Mouse (Mus musculus) layer of hippocampus, adult 2 months (tissue): ENCODE results near the gene Creb3. TPM values are rescaled to one million over a fixed set of nuclear protein-coding genes. Genes with fewer than 3 reads are reported as not detected.

Source experiments
- DNase-seq, 2 experiments: peaks; one replicate each; pipeline ENCODE4 v3.0.0; 2022; ENCODE audit warnings: low spot score in 2 of 2
- H3K27ac ChIP-seq: fragments of 200-600 bp; 2 replicates; pipeline ENCODE4 v1.8.1; 2022
- H3K4me3 ChIP-seq: fragments of 200-600 bp; 2 replicates; pipeline ENCODE4 v1.8.1; 2022; ENCODE audit warnings: mild to moderate bottlenecking
- CTCF ChIP-seq: fragments of 200-600 bp; conservative IDR thresholded peaks from 2 replicates; pipeline ENCODE4 v1.8.1; 2022; ENCODE audit warnings: antibody characterized with exemption, mild to moderate bottlenecking, moderate library complexity
- total RNA-seq, 2 experiments: library from RNA; stranded (reverse); gene quantifications; 2 replicates each; pipeline ENCODE4 v1.2.3; 2021

The Creb3 gene
- total RNA-seq, 2 experiments from 2014 or later, result 70.3 to 75.1 TPM

GRCm38 (mm10) chr4:43598650-43599380, 36.7 kb downstream of the Creb3 start:
- Histone ChIP-seq H3K4me3 (no peak overlapping the region), H3K27ac (no peak overlapping the region)
- no peak for TF ChIP-seq CTCF
- DNase-seq, result no peak

GRCm38 (mm10) chr4:43600195-43600934, 38.2 kb downstream of the Creb3 start:
- no peak for TF ChIP-seq CTCF

GRCm38 (mm10) chr4:43604099-43604498, 42.0 kb downstream of the Creb3 start:
- DNase-seq, result no peak
- Histone ChIP-seq H3K27ac (no peak overlapping the region), H3K4me3 (no peak overlapping the region)
- no peak for TF ChIP-seq CTCF

More at GRCm38 (mm10) chr4:43600195-43600934, 38.2 kb downstream of the Creb3 start:
- Histone ChIP-seq H3K27ac (no peak overlapping the region), H3K4me3 (no peak overlapping the region)
- no peak for DNase-seq

- no peak for DNase-seq
- no peak for TF ChIP-seq CTCF
- Histone ChIP-seq H3K27ac (no peak overlapping the region), H3K4me3 (no peak overlapping the region)
Observed at GRCm38 (mm10) chr4:43604751-43605685, 42.9 kb downstream of the Creb3 start.

- no peak for TF ChIP-seq CTCF
- Histone ChIP-seq H3K4me3 (no peak overlapping the region), H3K27ac (no peak overlapping the region)
- DNase-seq, result no peak
Observed at GRCm38 (mm10) chr4:43612534-43612933, 50.4 kb downstream of the Creb3 start.

- no peak for DNase-seq
- Histone ChIP-seq H3K4me3 (no peak overlapping the region), H3K27ac (no peak overlapping the region)
- no peak for TF ChIP-seq CTCF
Observed at GRCm38 (mm10) chr4:43613060-43613730, 51.1 kb downstream of the Creb3 start.

Other genes with a start within 250 kb of the Creb3 start
- gene Rusc2, start 180.4 kb upstream of the Creb3 start, total RNA-seq, result 100 to 1,000 TPM; 117 to 120 TPM
- gene Fam166b, start 133.2 kb upstream of the Creb3 start, total RNA-seq, result 1 to 10 TPM in 1 of 2 experiments, under 1 TPM in 1; 0.98 to 1.9 TPM
- 10 to 100 TPM; 79.9 to 86.0 TPM for gene Tesk1, start 120.4 kb upstream of the Creb3 start, total RNA-seq
- gene Cd72, start 107.7 kb upstream of the Creb3 start, total RNA-seq, result not detected
- gene Sit1, start 78.6 kb upstream of the Creb3 start, total RNA-seq, result not detected
- 10 to 100 TPM; 27.6 to 29.0 TPM for gene Ccdc107, start 69.4 kb upstream of the Creb3 start, total RNA-seq
- 1 to 10 TPM in 1 of 2 experiments, under 1 TPM in 1; 0.64 to 1.0 TPM for gene Arhgef39, start 62.6 kb upstream of the Creb3 start, total RNA-seq
- not detected for gene Car9, start 55.4 kb upstream of the Creb3 start, total RNA-seq
- gene Tpm2, start 38.6 kb upstream of the Creb3 start, total RNA-seq, result 1 to 10 TPM; 5.4 to 6.1 TPM
- 10 to 100 TPM; 36.4 to 42.9 TPM for gene Tln1, start 359 bp downstream of the Creb3 start, total RNA-seq
- 10 to 100 TPM; 45.3 to 49.9 TPM for gene Rgp1, start 16.4 kb downstream of the Creb3 start, total RNA-seq
- gene Gba2, start 16.5 kb downstream of the Creb3 start, total RNA-seq, result 10 to 100 TPM; 61.0 to 64.4 TPM
- gene Msmp, start 22.2 kb downstream of the Creb3 start, total RNA-seq, result not detected
- 10 to 100 TPM; 57.4 to 59.3 TPM for gene Npr2, start 69.6 kb downstream of the Creb3 start, total RNA-seq
- 1 to 10 TPM; 2.0 to 2.5 TPM for gene Spag8, start 91.3 kb downstream of the Creb3 start, total RNA-seq
- 10 to 100 TPM; 31.4 to 32.9 TPM for gene Hint2, start 94.1 kb downstream of the Creb3 start, total RNA-seq
- gene Tmem8b, start 106.6 kb downstream of the Creb3 start, total RNA-seq, result 10 to 100 TPM; 74.8 to 75.5 TPM
- 1 to 10 TPM; 1.4 to 1.5 TPM for gene Fam221b, start 106.8 kb downstream of the Creb3 start, total RNA-seq
- not detected for gene Olfr70, start 138.5 kb downstream of the Creb3 start, total RNA-seq
- gene Olfr71, start 147.9 kb downstream of the Creb3 start, total RNA-seq, result not detected
- 1 to 10 TPM in 1 of 2 experiments, under 1 TPM in 1; 0.39 to 1.2 TPM for gene Hrct1, start 164.9 kb downstream of the Creb3 start, total RNA-seq
- under 1 TPM; 0.97 to 0.98 TPM for gene Spaar, start 167.7 kb downstream of the Creb3 start, total RNA-seq
- gene Olfr159, start 208.7 kb downstream of the Creb3 start, total RNA-seq, result not detected